Mouse (Mus musculus): ENCODE results near the gene Zfp580.

GRCm38 (mm10) chr7:5062360-5063001 is 11.1 kb downstream of the Zfp580 start:
- TF ChIP-seq POLR2A (IDR thresholded peaks at IDR 0.05; ENCODE audit: control insufficient read depth, extremely low read depth, insufficient read depth, low read length, poor library complexity) (no peak; the same call in 1 of the 2 replicates), CTCF (IDR thresholded peaks at IDR 0.05; ENCODE audit: borderline replicate concordance, control insufficient read depth, extremely low read depth, insufficient read depth, low read length, poor library complexity) (no peak)
